Mouse (Mus musculus) heart, adult 2 months (tissue): Measurements from ENCODE around the gene Slc22a15.

Source experiments
- CTCF ChIP-seq: fragments of 200-600 bp; IDR thresholded peaks from 2 replicates; pipeline ENCODE4 v1.8.1; 2022; ENCODE audit warnings: antibody characterized with exemption, mild to moderate bottlenecking, moderate library complexity
- EP300 ChIP-seq: fragments of 200-500 bp; IDR thresholded peaks from 2 replicates; pipeline ENCODE4 v1.6.1; 2011; ENCODE audit warnings: low read depth, low read length, control low read depth; ENCODE audit not compliant: insufficient read depth
- POLR2A ChIP-seq: fragments of 200-500 bp; IDR thresholded peaks from 2 replicates; pipeline ENCODE4 v1.6.1; 2011; ENCODE audit warnings: mild to moderate bottlenecking, low read depth, low read length, control low read depth; ENCODE audit not compliant: insufficient read depth

GRCm38 (mm10) chr3:101885041-101885440 is 39.2 kb downstream of the Slc22a15 start:
- TF ChIP-seq CTCF (no peak), POLR2A (no peak), EP300 (no peak)
